Mouse (Mus musculus) urinary bladder, postnatal 4 days (tissue): ENCODE results near the gene Coq8a.

Experiments
- DNase-seq, 2 experiments: peaks; one replicate each; pipeline ENCODE4 v3.0.0; 2021 to 2022; ENCODE audit warnings: low spot score in 2 of 2

Coq8a gene

DNA sequence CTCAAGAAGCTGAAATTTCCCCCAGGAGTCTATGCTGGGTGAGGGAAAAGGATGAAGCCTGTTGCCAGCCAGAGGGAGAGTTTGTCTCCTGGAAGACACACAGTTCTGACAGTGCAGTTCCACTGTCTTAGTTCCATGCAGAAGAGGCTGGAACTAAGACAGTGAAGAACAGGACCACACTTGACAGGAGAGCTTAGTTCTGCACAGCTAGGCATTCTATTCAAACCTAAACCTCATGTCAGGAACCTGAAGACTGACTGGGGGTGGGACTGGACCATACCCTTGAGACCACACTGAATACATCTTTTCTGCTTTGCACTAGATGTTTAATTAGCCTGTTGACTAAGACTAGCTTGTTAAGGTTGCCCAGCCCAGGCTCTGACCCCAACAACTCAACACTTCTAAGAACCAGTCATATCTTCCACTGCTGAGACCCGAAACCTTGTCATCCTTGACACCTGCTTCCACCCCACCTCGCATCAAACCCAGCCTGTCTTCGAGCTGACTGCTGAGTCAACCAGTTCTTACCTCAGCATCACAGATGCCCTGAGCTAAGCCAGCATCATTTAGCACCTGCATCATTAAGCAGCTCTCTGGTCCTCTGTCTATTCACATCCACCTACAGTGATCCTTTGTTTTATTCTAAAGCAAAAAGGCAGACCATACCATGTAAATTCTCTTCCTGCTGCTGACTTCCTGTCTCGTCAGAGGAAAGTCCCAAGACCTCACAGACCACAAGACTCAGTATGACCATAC is at the start of gene Coq8a:
Gene Coq8a (minus strand): TSS at position 644 of the 756 bp plus-strand sequence.
- no peak for DNase-seq

DNA sequence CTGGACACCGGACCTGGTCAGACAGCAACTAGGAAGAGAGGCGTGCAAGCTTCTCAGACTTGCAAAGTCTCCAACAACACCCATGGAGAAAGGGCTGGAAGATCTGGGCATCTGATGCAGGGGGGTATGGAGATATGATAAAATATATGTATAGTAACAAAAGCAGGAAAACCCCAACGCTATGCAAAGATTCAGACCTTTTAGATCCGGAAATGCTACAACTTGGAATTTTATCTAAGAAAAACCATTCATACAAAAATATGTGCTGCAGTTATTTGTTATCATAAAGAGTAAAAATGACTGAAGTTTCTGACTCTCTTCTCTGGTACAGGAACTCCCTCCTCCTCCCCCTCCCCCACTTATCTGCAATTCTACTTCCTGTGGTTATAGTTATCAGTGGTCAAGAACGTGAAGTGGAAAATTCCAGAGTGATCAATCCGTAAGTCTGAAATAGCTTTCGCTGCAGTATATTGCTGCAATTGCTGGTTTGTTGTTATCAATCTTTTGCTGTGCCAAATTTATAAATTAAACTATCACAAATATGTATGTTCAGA is 49.3 kb upstream of the Coq8a start:
- peak in 1 of 2 experiments; percentile 26 for DNase-seq

DNA sequence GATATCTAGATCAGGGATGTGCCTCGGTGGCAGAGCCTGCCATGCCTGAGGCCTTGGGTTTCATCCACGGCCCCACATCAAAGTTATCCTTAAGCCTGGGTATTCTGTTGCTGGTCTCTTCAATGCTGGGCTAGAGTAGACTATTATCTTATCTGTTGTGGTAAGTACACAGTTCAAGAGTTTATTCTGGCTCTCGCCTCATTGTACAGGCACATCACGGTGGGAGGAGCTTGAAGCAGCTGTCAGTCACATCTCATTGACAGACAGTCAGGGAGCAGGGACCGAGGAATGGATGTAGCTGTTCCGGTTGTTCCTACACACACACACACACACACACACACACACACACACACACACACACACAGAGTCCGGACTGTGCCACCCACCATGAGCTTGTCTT is 48.5 kb upstream of the Coq8a start:
- DNase-seq = peak in 1 of 2 experiments; percentile 26

DNA sequence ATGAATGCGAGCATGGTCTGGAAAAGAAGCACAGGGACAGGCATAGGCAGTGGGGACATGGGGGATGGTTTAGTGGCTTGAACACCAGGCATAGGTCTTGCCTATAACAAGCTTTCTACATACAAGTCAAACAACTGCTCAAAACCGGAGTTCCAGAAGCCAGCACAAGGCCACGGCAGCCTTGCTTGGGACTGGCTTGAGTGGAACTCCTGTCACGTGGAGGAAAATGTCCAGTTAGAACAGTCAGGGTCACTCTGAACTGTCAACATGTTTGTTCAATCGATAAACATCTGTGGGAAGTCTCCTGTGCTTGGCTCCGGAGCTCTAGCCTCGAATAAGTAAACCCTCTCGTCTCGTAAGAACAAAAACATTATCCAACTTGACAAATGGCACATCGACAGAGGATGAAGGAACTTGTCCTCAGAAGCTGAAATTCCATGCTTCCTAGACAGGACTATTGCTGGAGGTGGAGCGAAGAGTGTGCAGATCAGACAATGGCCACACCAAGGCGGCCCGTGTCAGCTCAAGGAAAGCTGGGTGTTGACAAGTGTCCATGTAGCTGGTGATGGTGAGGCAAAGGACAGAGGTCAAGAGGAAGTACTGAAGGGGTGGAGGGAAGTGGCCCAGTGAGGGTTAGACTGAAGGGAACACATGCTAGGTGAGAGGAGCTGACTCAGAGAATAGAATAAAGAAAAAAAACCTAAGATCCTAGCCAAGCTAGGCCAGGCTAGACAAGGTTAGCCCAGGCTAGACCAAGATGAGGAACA is 46.5 kb upstream of the Coq8a start:
- DNase-seq = no peak

DNA sequence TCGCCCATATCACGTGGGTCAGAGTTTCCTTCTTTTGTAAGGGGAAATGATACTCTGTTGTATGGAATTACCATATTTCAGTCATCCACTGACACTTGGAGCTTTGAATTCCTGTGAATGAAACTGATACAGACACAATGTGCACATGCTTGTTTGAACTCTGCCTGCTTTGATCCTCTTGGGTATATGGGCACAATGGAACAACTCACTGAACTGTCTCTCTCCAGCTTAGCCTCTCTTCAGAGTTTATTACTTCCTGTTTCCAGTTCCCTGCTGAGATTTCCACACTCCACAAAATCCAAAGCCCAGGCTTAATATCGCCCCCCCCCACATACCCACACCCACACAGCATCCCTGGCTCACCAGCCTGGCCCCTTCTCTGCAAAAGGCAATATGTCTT is 32.3 kb upstream of the Coq8a start:
- DNase-seq = no peak

DNA sequence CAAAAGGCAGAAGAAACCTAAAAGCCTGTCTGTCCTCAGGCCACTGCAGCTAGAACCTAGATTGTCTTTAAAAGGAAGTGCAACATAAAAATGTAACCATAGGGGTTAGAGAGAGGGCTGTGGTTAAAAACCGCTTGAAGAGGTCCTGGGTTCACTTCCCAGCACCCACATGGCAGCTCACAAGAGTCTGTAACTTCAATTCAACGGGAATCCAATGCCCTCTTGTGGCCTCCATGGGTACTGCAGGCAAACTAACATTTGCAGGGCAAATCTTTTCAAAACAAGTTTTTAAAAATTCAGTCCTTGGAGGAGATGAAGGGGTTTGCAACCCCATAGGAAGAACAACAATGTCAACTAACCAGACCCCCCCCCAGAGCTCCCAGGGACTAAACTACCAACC is 31.2 kb upstream of the Coq8a start:
- DNase-seq = no peak

DNA sequence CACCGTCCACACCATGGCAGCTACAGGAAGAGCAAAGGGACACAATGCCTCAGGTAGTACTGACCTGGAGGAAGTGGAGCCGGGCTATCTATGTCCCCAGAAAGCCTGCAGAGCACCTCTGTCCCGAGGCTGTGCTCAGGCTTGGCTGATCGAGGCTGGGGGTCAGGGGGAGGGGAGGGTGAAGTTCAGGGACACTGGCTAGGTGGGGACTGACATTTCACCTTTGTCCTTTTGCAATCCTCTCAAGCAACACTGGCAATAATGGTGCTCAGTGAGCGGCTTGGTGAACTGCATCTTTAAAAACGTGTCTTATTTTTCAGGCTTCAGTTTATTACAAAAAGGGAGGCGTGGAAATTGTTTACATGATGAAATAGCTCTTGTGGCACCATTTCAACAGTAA is 30.5 kb upstream of the Coq8a start:
- DNase-seq = no peak

DNA sequence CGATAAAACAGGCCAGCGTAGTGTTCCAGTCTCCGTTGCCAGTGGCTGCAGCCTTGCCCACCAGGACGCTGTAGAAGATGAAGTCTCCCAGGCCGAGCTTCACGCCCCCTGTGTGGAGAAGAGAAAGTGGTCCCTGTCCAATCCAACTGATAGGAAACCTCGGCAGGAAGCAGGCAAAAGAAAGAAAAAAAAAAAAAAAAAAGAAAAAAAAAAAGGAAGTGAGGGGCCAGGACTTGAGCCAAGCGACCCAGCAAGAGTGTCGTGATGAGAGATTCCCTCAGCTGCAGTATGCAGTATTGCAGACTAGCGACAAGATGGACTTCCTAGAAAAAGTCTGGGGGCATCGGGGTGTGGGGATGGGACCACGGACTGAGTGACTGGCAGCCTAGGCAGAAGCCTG is 29.5 kb upstream of the Coq8a start:
- no peak for DNase-seq

DNA sequence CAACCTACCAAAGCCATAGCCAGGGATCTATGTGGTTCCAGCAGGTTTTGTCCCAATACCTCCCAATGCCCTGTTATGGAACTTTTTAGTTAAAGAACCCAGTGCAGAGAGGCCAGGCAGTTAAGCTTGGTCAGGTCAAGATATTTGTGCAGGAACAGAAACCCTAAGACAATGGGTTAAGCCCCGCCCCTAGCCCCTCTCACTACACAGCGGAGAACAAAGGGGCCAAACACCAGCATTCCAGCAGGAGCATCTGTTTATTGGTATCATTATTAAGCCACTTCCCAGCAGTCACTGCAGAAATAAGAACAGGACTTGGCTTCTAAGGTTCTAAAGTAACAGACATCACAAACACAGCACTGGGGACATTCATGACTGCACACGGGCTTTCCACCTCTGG is 27.4 kb upstream of the Coq8a start:
- no peak for DNase-seq

DNA sequence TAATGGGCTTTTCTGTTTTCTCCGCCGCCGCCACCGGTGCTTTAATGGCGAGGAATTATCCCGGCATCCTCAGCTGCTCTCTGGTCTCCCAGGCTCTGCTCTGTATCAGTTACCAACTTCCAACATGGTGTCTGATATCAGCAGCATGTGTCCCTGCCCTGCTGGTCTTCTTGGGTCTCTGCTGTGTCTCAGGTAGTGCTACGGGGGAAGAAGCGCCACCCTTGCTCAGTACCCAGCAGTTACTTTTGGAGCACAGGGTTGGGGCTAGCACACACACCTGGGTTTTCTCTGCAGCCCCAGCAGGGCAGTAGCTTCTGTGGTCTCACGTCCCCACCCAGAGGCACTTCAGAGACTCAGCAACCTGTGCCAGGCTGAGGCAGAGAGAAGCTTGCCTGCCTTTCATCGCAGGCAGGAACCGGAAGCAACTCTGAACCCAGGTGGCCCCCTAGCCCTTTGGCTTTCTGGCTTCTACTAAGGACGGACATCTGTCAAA is 26.9 kb upstream of the Coq8a start:
- DNase-seq = no peak

DNA sequence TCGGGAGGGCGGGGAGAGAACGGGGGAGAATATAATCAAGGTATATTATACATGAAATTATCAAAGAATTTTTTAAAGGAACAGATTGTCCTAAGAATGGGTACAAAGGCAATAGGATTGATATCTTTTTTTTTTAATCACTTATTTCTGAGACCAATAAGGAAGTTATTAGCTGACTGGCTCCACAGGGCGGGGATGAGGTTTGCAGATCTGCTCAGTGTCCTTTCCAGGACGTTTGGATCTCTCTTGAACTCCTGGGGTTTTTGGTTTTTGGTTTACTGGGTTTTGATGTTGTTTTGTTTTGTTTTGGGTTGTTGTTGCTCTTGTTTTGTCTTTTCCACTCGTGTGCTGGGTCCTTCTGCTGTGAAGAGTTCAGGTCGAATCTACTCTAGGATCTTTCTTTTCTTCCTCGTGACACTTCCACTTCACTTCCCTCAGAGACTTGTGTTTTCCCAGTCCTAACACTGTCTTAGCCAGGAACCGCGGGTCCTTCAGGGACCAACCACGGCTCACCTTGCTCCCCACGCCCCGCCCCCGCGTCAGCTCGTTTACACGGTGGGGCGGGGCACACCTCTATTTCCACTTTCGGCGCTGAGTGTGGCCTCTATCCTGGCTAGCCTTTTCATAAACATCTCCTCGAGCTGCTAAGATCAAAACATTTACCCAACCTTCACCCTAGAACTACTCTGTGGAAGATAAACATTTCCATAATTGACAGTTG is 26.3 kb upstream of the Coq8a start:
- peak in 1 of 2 experiments; percentile 39 for DNase-seq

DNA sequence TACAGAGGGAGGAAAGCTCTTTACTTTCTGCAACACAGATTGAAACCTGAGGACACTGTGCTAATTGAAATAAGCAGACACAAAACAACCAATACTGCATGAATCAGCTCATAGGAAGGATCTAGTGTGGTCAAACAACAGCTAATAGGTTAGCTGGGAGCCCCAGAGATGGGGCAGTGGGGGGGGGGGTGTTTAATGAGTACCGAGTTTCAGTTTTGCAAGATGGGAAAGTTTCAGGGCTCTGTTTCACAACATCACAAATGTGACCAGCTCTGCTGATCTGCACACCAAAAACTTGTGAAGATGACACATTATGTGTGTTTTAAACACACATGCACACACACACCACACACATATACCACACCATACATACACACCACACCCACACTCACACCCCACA is 22.6 kb upstream of the Coq8a start:
- no peak for DNase-seq

DNA sequence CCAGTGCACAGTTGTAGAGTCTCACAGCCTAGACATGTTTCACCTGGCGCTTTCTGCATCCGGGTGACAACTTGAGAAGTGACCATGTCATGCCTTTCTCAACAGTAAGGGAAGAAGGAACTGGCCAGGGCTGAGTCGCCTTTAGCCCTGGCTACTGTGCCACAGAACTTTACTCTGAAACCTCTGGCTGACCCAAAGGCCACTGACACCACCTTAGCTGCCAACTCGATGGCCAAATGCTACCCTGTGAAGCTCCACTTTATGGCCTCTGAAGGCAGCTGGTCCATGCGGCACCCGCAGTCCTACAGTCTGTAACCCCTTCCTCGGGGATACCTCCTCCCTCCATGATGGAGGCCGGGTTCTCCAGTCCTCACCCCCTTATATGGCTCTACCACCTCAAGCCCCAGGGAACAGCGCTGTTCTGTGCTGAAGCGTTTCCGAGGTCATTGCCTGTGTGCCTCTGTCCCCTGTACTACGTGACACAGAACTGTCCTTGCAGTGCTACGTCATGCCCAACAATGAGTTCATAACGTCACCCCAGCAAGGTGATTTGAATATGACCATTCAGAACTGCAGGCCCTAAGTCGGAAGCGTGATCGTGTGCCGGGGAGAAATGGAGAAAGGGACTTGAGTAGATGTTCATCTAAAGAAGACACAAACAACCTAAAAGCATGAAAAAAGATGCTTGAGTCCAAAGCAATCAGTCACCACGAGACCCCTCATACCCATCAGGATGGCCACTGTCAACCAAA is 21.6 kb upstream of the Coq8a start:
- no peak for DNase-seq

DNA sequence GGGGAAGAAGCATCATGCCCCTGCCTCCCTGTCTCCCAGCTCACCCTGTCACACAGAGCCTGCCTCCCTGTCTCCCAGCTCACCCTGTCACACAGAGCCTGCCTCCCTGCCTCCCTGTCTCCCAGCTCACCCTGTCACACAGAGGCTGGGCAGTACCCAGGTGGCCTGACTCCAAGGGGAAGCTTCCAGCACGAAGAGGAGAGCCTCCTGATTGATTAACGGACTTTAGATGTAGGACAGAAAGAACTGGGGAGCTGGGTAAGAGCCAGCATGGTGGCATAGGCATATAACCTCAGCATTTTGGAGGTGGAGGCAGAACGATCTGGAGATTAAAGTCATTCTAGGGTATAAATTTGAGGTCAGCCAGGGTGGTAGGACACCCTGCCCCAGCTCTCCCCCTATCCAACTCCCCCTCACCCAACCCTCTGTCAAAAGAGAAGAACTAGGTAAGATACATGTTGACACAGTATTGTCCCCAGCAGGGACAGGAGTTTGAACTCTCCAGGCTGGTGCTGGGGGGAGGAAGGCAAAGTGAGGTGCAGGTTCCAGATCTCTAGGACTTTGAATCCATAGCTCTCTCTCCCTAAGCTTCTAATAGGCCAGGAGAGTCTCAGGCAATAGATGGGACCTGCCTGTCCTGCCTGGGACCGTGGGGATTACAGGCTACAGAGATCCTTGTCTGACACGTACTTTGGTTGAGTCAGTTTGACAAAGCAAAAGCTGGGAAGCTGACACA is 17.3 kb upstream of the Coq8a start:
- no peak for DNase-seq

DNA sequence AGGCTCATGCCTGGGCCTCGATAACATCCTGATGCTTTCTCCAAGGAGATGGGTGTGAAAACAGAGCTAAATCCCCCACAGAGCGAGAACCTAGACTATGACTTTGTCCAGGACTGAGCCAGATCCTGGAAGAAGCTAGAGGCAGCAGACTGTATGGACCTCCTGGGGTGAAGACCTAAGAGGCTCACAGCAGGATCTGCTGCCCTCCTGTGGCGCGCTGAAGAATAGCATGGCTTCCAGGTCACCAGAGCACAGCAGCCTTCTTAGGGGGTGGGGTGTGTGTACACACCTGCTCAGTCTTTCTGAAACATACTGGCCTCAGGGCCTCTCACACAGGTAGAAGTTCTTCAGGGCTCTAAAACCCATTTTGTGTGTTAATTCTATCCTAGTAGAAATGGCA is 15.6 kb upstream of the Coq8a start:
- DNase-seq = peak in 1 of 2 experiments; percentile 61

DNA sequence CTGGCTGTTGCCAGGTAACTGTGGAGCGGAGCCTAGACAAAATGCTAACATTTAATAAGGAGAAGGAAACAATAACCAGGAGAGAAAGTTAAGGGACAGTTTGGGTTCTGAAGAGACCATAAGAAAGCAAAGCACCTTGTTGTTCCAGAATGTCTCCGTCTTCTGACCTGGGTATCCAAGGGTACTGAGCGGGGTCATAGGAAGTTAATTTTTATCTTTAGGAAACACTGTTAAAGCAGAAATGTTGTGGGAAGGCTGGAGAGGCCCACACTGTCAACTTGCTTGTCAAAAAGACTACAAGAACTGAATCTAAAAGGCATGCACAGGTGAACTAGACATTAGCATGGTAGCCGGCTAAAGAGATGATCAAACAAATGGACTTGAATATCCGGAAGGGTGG is 13.5 kb upstream of the Coq8a start:
- DNase-seq = no peak

DNA sequence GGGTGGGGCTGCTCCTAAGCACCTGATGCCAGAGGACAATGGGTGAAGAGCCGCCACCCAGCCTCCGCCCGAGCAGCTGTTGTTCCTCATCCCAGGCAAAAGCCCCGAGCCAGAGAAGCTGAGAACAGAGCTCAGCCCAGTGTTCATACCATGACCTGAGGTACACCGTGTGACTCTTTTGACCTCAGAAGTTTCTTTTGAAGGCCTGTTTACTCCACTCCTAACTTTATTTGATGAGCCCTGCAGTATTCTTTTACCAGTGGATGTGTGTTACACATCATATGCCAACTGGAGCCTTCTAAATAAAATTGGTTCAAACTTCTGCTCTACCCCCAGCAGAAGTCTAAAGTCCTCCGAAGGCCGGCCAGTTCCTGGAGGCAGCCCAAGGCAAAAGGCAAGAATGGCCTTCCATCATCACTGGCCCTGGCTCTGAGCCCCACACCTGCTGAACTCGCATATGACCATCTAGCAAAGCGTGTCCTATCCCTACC is 11.4 kb upstream of the Coq8a start:
- DNase-seq = no peak

DNA sequence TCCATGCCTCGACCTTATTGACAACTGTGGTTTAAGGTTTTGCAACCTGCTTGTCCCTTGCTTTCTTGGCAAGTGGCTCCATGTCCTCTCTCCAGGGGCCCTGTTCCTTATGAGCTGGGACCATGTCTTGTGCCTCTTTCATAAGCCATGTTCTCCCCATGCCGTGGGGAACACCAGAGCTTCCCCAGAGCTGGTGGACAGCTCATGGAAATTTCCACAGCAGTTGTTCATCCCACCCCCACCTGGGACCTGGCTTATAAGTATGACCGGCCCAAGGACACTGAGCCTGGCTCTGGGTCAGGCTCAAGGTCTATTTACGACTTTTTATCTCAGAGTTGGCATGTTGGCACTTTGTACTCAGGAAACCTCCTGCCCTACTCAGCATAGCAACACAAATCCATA is 10.6 kb upstream of the Coq8a start:
- no peak for DNase-seq

DNA sequence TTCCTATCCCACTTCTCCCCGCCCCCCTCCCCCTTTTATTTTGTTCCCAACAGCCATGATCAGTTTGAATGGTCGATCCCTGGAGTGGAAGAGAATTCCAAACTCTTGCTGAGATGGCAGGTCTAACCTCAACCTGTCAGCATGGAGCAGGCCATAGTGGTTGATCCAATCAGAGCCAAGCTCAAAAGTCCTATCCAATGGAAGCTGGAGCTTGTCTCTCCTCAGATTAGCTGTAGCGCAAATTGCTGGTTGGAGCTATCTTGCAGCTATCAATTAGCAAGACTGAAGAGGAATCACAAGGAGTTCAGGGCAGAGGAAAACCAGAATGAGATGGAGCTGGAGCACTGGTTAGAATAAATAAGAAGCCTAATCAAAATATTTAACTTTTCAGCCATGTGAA is 9.0 kb upstream of the Coq8a start:
- no peak for DNase-seq

DNA sequence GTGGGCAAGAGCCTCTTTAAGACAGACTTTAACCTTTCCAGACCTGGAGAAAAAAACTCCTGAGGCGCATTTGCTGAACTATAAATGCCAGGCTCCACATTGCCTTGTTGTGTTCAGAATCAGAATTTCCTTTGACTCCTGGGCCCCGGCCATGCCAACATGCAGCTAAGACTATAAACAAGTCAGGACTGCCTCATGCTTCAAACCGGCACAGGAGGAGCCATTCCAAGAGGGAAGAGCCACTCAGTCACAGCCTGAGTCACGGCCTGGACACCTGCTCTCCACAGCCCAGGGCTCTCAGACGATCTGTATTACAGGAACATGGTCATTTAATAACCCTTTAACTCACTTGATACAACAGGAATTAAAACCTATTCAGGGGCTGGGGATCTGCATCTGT is 1.3 kb upstream of the Coq8a start:
- DNase-seq = no peak

DNA sequence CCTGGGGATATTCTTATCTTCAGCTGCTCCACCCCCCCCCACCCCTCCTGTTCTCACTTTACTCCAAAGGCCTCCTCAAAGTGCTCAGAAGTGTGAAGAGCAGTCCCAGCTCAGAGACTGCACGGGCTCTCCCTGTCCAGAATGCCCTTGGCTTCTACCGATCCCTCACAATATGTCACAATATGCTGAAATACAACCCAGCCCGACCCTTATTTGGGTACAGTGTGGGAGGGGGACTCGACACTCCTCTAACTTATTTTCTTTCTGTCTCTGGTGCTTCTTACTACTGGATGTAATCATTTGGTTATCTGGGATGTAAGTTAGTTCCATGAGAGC is 281 bp upstream of the Coq8a start:
- DNase-seq = no peak
